Mouse (Mus musculus) megakaryocyte, embryonic 14.5 days (primary cell): ENCODE results near the gene Ap2m1.

ENCODE experiments used
- FLI1 ChIP-seq: IDR thresholded peaks from 2 replicates; pipeline ENCODE4 v1.6.1; 2012; ENCODE audit warnings: low read length, inconsistent platforms, mixed read lengths
- GATA1 ChIP-seq: IDR thresholded peaks from 3 replicates; pipeline ENCODE4 v1.6.1; 2012; ENCODE audit warnings: mixed read lengths, low read length, inconsistent platforms, borderline replicate concordance

- no peak for TF ChIP-seq GATA1
- TF ChIP-seq FLI1: no peak
Measured at GRCm38 (mm10) chr16:20540438-20540837, 5.2 kb downstream of the Ap2m1 start.
